Mouse (Mus musculus) C2C12 (cell line): ENCODE results near the gene Nfatc2ip.

Experiments used
- CTCF ChIP-seq: IDR thresholded peaks from one replicate; pipeline ENCODE4 v1.5.1; 2011; ENCODE audit not compliant: control insufficient read depth, insufficient read depth, insufficient read length
- MYOG ChIP-seq: IDR thresholded peaks from one replicate; pipeline ENCODE4 v1.6.1; 2011; ENCODE audit not compliant: control insufficient read depth, insufficient read length; ENCODE audit errors: extremely low read depth

DNA sequence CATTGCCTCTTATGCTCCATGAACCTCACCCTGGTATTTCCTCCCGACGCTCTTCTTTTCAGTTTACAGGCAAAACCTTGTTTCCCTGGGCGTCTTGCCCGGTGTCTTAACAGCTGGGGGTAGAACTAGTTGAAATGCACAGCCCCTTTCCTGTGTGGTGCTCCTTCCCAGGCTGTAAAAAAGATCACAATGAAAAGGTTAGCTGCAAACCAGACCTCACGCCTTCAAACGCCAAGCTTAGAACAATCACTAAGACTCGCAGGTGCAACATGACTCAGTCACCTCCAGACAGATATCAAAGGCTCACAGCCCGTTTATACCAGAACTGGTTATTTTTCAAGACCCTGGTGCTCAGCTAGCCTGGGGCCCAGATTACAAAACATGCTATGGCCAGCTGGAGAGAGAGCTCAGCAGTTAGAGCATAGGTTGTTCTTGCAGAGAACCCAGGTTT, 57.0 kb downstream of the Nfatc2ip start:
- TF ChIP-seq MYOG (no peak), CTCF (no peak)
